Mouse (Mus musculus) regulatory T cell (primary cell): ENCODE measurements at regions not wholly inside any gene's neighbourhood (a gene's known extent, or its start where the extent isn't known, plus 50 kb on each side); places are given as distances from the start of the nearest gene placed in this dataset.
"Not testable (repeated sequence)": the region's sequence is repeated elsewhere in the genome, so short reads cannot be mapped to it uniquely, and the experiment has no call there.

Experiments used
- in situ Hi-C: fragments of 300-600 bp; cut with MboI, MseI; formaldehyde crosslinking; loops from one replicate; pipeline ENCODE4 v1.15.1; 2025; ENCODE audit warnings: high pct_unique_total_duplicates

GRCm38 (mm10) chr19:35034408-35034807, 112.2 kb downstream of the Kif20b start:
- in situ Hi-C loops: no loop called here

DNA sequence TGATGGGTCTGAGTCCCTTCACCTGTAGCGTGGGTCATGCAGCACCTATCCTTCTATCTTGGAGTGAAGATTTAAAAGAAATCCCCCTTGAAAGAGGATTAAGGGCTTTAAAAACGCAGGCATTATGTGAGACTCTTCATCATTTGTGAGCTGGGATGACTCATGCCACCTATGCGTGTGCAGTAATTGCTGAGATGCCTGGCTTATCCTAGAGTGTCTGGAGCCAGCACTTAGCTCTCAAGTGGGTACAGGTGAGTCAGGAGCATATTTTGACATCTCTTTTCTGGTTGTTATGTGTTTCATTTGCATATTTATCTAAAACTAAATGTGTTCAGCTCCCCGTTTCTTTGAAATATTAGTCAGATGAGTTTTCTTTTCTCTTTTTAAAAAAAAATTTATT, 123.4 kb downstream of the Kif20b start:
- in situ Hi-C loops: no loop called here

DNA sequence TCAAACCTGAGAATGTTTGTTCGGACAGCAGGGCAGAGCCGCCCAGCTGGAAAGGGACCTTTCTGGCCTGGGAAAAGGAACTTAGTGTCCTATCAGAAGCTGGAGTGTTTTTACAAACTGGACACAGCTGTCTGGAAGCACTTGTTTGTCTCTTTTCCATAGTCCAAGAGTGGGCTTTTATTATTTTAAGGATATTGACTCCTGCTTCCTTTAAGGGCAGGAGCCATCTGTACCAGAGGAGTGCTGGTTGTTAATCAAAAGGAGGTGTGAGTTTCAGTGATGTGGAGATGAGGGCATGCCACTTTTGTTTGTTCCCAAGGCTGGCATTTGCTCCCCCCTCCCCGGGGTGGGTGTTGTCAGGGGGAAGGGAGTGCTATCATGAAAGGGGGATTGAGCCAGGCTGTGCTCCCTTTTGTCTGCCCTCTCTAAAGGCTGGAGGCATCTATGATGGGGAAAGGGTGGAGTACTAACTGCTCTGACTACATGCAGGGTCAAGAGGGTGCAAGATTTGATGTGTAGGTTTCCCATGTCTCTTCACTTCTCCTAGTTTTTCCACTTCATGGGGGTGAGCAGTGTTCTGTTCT, 144.3 kb downstream of the Kif20b start:
- in situ Hi-C loops: no loop called here

DNA sequence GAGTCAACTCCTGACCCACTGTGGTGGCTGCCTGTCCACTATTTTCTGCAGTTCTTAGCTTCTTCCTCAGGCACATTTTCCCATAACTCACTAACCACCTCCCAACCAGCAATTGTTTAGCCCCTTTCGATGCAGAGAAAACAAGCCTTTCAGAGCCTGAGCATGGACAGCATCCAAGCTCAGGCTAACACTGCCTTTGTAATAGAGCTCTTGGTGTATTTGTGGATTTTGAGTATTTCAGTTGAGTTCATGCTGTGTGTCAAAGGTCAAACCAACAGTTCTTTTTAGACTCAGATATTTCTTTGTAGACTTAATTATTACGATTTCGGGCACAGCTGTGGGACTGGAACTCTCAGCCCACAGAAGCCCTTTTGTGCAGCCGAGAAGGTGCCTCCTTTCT, 159.0 kb downstream of the Kif20b start:
- in situ Hi-C loops: no loop called here

DNA sequence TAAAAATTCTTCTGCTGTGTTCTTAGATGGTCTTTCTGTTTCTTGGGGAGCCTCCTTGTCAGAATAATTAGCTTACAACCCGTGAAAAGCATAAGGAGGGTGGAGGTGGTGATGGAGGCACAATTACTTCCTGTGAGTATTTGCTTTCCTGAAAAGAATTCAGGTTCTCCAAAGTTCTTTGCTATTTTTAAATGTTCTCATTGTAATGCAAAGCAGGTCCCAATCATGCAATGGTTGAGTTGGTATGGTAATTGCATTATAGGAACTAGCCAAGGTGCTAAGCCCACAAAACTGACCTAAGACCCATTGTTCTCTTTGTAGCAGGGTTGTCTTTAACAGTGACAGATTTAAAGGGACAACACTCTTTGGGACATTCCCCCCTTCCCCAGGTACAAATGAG, 179.1 kb downstream of the Kif20b start:
- in situ Hi-C loops: no loop called here

GRCm38 (mm10) chr19:35114313-35114712, 192.2 kb downstream of the Kif20b start:
- in situ Hi-C loops: no loop called here

- in situ Hi-C loops: loop anchor here (5.0 kb wide), 1 partner anchor 952 kb away; no protein-coding TSS in a partner anchor
Measured at GRCm38 (mm10) chr19:35125278-35125677, 203.1 kb downstream of the Kif20b start.

DNA sequence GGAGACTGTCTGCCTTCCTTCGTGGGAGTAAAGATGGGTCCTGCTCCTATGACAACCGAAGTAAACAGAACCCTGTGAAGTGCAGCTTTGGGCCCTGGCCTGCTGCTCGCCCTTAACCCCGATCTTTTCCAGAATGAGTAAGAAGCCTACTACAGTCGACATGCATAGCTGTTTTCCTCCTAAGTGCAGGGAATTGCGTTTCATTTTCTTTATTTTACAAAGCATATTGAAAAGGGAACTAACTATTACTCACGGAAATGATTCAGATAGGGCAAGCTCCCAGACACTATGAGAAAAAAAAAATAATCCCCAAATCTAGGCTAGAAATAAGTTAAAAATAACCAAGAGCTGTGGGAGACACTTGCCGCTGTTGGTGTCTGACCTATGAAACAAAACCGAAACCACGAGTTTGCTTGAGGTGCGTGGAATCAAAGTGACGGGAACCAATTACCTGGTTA, 204.5 kb downstream of the Kif20b start:
- in situ Hi-C loops: loop anchor here (5.0 kb wide), 1 partner anchor 951 kb away; no protein-coding TSS in a partner anchor

DNA sequence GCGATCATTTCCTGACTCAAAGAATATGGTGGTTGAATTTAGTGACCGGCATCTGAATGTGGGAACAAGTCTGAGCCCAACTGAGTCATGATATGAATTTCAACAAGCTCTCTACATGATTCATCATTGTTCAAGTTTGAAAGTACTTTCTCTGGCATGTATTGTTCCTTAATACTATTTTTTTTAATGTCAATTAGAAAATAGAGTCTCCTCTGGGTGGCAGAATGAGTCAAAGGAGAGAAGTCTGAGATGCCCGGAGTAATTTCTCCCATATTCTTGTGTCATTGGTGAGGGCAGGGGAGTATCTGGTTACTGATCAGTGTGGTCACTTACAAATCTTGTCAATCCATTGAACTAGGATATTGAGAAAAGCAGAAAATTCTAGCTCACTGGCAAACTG, 205.9 kb downstream of the Kif20b start:
- in situ Hi-C loops: loop anchor here (5.0 kb wide), 1 partner anchor 949 kb away; no protein-coding TSS in a partner anchor

- in situ Hi-C loops: no loop called here
Measured at GRCm38 (mm10) chr19:35143131-35143530, 221.0 kb downstream of the Kif20b start.

GRCm38 (mm10) chr19:35143781-35144180, 221.6 kb downstream of the Kif20b start:
- in situ Hi-C loops: no loop called here

GRCm38 (mm10) chr19:35149476-35149875, 227.3 kb downstream of the Kif20b start:
- in situ Hi-C loops: not testable (repeated sequence)

DNA sequence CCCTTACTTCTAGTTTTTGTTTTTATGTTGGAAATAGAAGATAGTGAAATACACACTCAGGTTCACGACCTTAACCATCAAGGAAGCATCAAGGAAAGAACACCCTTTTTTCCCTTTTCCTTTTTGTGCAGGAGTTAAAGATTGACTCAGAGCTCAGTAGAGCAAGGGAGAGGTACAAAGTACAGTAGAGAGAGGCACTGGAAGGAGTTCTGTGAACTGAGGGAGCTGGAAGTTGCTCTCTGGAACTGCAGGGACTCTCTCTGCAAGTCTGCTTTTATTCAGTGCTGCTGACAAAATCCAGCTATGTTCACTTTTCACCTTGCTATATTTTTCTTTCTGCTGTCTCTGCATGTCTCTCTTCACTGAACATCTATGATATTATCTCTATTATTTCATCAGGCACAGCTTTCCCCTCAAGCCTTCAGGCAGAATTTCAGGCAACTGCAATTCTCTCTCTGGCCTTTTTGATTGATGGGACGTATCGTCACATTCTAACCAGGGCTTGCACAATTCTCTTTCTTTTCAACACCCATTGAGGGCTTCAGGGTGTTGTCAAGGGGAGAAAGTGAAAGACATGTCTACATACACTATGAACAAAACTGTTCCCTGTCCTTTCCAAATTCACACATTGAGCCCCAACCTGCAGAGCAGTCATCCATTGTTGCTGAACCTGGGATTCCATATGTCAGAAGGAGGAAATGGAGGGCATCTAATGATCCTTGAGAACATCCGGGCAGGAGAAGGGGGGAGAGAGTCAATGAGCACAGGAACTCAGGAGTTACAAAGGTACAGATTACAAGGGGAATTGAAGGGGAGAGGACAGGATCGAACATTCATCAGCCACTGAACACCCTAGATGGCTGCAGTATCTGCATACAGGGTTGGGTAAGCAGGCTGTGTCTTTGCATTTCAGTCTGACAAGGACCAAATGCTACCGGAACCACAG, 228.9 kb downstream of the Kif20b start:
- in situ Hi-C loops: no loop called here

DNA sequence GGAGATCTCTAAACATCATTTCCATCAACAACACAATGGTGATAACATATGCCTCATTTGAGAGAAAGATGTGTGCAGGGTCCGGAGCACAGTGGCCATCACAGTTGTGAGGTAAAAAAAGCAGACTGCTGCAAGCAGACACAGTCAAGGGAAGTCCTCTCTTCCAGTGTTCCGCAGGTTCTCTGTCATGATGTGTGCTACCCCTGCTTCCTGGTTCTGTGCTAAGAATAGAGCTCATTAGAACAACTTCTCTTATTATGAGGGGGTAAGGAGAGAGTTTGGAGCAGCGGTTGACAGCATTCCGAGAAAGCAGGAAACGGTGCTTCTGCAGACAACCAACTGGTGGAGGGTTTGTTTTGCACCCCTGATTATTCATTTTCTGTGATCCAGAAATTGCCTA, 229.7 kb downstream of the Kif20b start:
- in situ Hi-C loops: no loop called here

DNA sequence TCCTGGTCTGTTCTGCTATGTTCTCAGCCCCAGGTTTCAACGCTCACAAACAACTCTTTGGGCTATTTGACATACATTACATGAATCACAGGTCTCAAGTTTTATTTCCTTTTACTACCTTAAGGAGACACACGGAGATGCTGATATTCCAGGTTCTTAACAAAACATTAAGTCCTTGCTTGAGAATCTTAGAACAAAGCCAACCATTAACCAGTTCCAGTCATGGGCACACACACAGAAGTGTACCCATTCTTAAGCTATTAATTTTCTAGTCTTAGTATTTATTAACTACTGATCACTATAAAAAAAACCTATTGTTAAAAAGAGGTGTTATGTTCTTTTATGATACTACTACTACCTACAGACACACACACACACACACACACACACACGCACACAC, 235.7 kb downstream of the Kif20b start:
- in situ Hi-C loops: no loop called here

DNA sequence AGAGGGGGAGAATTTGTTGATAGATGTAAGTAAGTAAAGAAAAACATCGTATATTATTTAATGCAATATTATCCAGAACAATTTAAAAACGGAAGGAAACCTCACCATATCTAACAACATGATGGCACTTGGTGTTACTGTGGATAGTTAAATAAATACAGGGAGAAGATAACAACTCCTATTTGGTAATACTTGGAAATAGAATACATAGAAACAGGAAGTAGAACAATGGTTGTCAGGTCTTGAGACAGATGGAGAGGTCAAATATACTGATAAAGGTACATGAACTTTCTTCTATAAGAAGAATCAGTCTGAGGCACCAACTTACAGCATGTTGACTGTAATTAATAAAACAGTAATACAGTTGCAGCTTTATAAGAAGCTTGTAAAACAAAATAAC, 242.6 kb downstream of the Kif20b start:
- in situ Hi-C loops: no loop called here

DNA sequence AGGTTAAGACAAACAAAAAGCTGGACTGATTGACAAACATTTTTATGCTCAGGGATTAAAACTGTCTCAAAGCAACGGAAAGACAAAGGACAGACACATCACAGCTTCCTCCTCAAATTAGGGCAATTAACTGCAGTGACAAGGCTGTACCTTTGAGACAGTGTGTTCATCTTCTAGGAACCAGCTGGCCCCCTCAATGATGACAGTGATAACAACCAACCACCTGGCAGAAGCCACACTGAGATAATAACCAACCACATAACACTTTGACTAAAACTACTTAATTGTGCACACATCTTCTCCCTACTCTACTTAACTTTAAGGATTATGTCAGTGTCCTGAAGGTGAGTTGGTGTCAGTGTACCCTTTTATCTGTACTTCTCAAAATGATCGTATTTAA, 248.4 kb downstream of the Kif20b start:
- in situ Hi-C loops: no loop called here

DNA sequence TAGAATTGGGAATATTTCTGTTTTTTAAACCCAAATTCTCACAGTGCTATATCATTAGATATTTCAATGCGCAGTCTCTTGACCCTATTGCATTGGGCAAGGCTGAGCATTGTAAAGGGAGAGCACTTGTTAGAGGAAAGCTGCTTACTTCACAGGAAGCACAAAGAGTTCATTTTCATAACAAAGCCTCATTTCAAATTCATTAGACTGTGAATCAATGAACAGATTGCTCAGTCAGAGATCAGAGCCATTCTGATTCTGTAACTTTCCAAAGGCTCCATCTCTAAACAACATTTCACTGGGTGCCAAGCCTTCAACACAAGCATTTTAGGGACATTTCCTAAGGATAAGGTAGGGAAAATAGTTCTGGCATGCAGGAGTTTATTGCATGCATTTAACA, 257.9 kb downstream of the Kif20b start:
- in situ Hi-C loops: no loop called here

- in situ Hi-C loops: no loop called here
Measured at GRCm38 (mm10) chr19:35205557-35206239, 283.5 kb downstream of the Kif20b start.

DNA sequence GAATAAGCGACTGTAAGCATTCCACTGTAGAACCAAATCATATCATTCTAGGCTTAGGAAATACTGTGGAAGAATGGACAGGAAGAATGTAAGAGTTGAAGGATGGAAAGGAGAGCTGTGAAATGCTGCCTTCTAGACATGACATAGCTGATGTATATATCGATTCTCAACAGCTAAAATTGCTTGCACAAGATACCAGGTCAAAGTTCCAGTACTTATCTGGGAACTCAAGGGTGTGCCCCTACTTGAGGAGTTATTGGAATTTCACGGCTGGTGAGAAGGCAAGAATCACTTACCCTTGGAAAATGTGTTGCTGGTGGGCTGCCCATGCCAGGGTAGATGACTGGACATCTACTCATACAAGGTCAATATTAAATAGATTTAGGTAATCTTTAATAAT, 322.0 kb downstream of the Kif20b start:
- in situ Hi-C loops: no loop called here

GRCm38 (mm10) chr19:35247531-35247930, 325.4 kb downstream of the Kif20b start:
- in situ Hi-C loops: no loop called here

DNA sequence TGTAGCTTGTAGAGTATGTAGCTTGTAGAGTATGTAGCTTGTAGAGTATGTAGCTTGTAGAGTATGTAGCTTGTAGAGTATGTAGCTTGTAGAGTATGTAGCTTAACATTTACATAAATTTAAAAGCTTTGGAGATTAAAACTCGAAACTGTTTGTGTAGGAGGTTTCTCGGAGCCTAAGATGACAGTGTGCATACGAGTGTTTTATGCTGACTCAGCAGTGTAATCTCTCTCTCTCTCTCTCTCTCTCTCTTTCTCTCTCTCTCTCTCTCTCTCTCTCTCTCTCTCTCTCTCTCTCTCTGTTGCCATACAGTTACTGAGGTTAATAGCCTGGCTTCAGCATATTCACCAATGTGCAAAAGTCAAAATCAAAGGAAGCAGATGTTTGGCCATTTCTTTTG, 336.5 kb downstream of the Kif20b start:
- in situ Hi-C loops: not testable (repeated sequence)
